Mouse (Mus musculus): ENCODE results near the gene Zfp341. TPM values are rescaled to one million over a fixed set of nuclear protein-coding genes. Genes with fewer than 3 reads are reported as not detected.

Gene Zfp341
- polyA plus RNA-seq, 1 experiment from 2014 or later = 1.6 TPM

DNA sequence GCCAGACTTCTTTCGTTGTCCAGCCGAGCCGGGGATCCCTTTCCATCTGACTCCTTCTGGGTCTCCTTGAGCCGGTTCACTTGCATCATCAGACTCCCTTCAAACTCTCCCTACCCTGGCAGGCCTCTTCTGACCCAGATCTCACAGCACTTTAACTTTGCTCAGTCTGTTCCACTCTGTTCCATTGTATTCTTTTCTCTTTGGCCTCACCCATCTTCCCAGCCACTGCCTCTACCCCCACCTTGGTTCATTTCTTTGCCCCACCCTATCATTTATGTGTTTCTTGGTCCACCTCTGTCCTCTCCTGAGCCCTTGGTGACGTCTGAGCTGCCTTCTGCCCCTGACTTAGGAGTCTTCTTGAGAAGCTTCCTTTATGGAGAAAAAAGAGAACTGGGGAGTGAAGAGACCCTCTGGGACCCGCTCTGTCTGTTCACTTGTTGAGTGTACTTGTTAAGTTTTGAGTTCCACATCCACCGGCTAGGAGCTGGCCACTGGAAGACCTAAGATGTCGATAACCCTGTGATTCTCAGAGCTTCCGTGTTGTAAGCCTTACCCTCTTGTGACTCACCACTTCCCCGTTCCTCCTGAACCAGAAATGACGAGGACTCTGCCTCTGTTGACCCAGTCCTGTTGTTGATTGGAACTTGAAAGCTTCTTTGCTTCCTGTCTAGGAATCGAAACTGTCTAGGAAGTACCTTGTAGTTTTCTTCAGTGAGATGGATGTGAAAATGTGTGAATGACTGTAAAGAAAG lies 44.6 kb downstream of the Zfp341 start:
- ATAC-seq (ENCODE audit: insufficient number of reproducible peaks, low FRiP score, low TSS enrichment, low read depth) = no peak

DNA sequence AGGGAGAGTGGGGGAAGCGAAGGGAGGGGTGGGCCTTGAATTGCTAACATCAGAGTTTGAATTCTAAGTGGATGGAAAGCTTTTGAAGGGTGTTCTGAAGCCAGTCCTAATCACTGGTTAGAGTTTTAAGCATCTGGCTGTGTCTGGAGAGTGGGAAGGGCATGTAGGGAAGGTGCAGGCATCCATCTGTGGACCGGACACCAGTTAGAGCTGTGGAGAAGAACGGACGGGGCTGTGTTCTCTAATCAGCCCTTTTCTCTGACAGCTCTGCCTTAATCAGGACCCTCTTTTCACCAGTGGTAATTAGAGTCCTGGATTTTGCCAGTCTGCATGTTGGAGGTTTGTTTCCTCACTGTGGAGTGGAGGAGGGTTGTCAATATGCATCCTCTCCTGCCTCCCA lies 46.0 kb downstream of the Zfp341 start:
- Histone ChIP-seq H3K4me1 (peaks cover 19% of the 10 kb centered on the region), H3K4me2 (replicated peaks) (peak overlapping the region; percentile 57), H3K9ac (no peak overlapping the region), H3K36me3 (peaks cover 17% of the 10 kb centered on the region), H3K9me3 (replicated peaks) (no peaks in the 10 kb centered on the region), H3K4me3 (replicated peaks) (peak overlapping the region; percentile 92), H3K27ac (replicated peaks) (peak overlapping the region; percentile 34; the same call in 1 of the 2 replicates), H3K27me3 (no peaks in the 10 kb centered on the region)
- no peak for ATAC-seq (ENCODE audit: insufficient number of reproducible peaks, low FRiP score, low TSS enrichment, low read depth)
- WGBS = 77% methylated on average over 4 of the region's 4 CpGs

More for the DNA sequence above, 44.6 kb downstream of the Zfp341 start:
- Histone ChIP-seq H3K4me2 (replicated peaks) (peak overlapping the region; percentile 57), H3K9ac (peak overlapping the region; percentile 93), H3K4me3 (replicated peaks) (peak overlapping the region; percentile 92), H3K27ac (replicated peaks) (peak overlapping the region; percentile 94), H3K36me3 (peaks cover 17% of the 10 kb centered on the region), H3K9me3 (replicated peaks) (no peaks in the 10 kb centered on the region), H3K4me1 (peaks cover 19% of the 10 kb centered on the region), H3K27me3 (no peaks in the 10 kb centered on the region)
- 6% methylated on average over 12 of the region's 12 CpGs for WGBS

DNA sequence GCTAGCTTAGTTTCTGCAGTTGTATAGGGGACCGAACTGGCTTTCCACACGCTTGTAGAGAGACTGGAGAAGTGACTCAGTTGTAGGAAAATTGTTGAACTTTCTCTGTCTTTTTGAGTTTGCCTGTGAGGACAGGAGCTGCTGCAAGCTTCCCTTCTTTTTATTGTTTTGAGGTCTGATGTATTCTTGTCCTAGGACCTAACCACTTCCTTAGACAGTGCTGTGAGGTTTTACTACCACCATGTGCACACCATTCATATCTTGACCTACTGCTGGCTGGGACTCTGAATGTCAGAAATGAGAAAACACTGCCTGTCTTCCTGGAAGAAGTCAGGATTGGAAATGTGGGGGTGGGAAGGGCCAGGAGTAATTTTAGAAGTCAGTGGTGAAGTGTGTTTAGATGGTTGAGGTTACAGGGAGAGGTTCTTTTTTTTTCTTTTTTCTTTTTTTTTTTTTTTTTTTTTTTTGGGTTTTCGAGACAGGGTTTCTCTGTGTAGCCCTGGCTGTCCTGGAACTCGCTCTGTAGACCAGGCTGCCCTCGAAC lies 46.5 kb downstream of the Zfp341 start:
- no peak overlapping the region for H3K9ac ChIP-seq
- ATAC-seq (ENCODE audit: insufficient number of reproducible peaks, low FRiP score, low TSS enrichment, low read depth) = no peak
- no peaks in the 10 kb centered on the region for H3K27me3 ChIP-seq
- no peaks in the 10 kb centered on the region for H3K9me3 ChIP-seq (replicated peaks)
- peaks cover 19% of the 10 kb centered on the region for H3K4me1 ChIP-seq
- H3K27ac ChIP-seq (replicated peaks) = peak overlapping the region; percentile 34; the same call in 1 of the 2 replicates
- 87% methylated on average over 2 of the region's 5 CpGs for WGBS
- peak overlapping the region; percentile 57 for H3K4me2 ChIP-seq (replicated peaks)
- peak overlapping the region; percentile 92; the same call in 1 of the 2 replicates for H3K4me3 ChIP-seq (replicated peaks)
- H3K36me3 ChIP-seq = peaks cover 17% of the 10 kb centered on the region

DNA sequence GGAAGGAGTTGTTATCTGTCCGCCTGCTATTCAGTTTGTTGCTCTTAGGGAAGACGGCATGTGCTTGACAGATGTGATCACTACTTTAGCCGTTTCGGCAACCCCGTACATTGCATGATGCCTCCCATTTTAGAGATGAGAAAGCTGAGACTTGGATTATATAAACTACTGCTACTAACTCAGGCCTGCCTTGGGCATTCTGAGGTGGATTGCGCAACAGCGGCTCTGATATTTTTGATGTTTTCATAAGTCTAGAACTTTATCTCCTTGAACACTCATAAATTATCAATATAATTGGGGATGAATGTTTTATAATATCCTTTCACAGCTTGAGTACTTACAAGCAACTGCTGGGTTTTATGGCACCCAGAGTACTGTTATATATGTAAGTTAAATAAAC lies 55.6 kb downstream of the Zfp341 start:
- Histone ChIP-seq H3K9ac (no peak overlapping the region), H3K36me3 (0 out of 2 replicates have a peak, but pooled peaks cover 2% of the 10 kb centered on the region), H3K27ac (replicated peaks) (no peak overlapping the region), H3K9me3 (replicated peaks) (no peaks in the 10 kb centered on the region), H3K4me1 (peaks cover 17% of the 10 kb centered on the region), H3K4me2 (replicated peaks) (no peak overlapping the region), H3K27me3 (no peaks in the 10 kb centered on the region), H3K4me3 (replicated peaks) (no peak overlapping the region)
- WGBS = 66% methylated on average over 7 of the region's 7 CpGs
- no peak for ATAC-seq (ENCODE audit: insufficient number of reproducible peaks, low FRiP score, low TSS enrichment, low read depth)

GRCm38 (mm10) chr2:154670106-154670505 lies 57.0 kb downstream of the Zfp341 start:
- Histone ChIP-seq H3K36me3 (0 out of 2 replicates have a peak, but pooled peaks cover 2% of the 10 kb centered on the region), H3K27ac (replicated peaks) (no peak overlapping the region), H3K9ac (no peak overlapping the region), H3K9me3 (replicated peaks) (no peaks in the 10 kb centered on the region), H3K4me2 (replicated peaks) (no peak overlapping the region), H3K27me3 (no peaks in the 10 kb centered on the region), H3K4me1 (peaks cover 31% of the 10 kb centered on the region), H3K4me3 (replicated peaks) (no peak overlapping the region)
- ATAC-seq (ENCODE audit: insufficient number of reproducible peaks, low FRiP score, low TSS enrichment, low read depth) = no peak
- 62% methylated on average over 4 of the region's 4 CpGs for WGBS

DNA sequence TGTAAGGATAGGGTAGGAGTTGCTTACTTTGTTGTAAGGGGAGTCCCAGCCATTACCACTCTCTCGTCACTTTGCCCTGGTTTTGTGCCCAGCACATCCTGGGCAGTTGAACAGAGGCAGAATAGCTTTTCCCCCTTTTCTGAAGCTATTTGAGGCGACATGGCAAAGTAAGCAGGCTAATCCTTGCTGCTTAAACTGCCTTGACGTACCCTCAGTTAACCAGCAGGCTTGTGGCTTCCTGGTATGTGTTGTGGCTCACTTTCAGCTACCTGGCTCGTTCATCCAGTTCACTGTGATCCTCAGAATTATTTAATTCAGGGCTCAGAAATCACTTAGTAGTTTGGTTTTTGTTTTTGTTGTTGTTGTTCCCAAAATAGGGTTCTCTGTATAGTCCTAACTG lies 57.6 kb downstream of the Zfp341 start:
- WGBS = 67% methylated on average over 4 of the region's 4 CpGs
- no peaks in the 10 kb centered on the region for H3K36me3 ChIP-seq
- no peak overlapping the region for H3K4me3 ChIP-seq (replicated peaks)
- ATAC-seq (ENCODE audit: insufficient number of reproducible peaks, low FRiP score, low TSS enrichment, low read depth) = no peak
- no peak overlapping the region for H3K9ac ChIP-seq
- no peak overlapping the region for H3K4me2 ChIP-seq (replicated peaks)
- H3K9me3 ChIP-seq (replicated peaks) = no peaks in the 10 kb centered on the region
- no peak overlapping the region for H3K27ac ChIP-seq (replicated peaks)
- no peaks in the 10 kb centered on the region for H3K27me3 ChIP-seq
- peaks cover 35% of the 10 kb centered on the region for H3K4me1 ChIP-seq

GRCm38 (mm10) chr2:154674008-154674407 lies 60.9 kb downstream of the Zfp341 start:
- Histone ChIP-seq H3K27me3 (no peaks in the 10 kb centered on the region), H3K9ac (no peak overlapping the region), H3K4me1 (peaks cover 51% of the 10 kb centered on the region), H3K9me3 (replicated peaks) (no peaks in the 10 kb centered on the region), H3K4me3 (replicated peaks) (no peak overlapping the region), H3K4me2 (replicated peaks) (peak overlapping the region; percentile 9; the same call in 1 of the 2 replicates), H3K36me3 (no peaks in the 10 kb centered on the region), H3K27ac (replicated peaks) (peak overlapping the region; percentile 84)
- 32% methylated on average over 4 of the region's 4 CpGs for WGBS
- ATAC-seq (ENCODE audit: insufficient number of reproducible peaks, low FRiP score, low TSS enrichment, low read depth) = peak; percentile 66

DNA sequence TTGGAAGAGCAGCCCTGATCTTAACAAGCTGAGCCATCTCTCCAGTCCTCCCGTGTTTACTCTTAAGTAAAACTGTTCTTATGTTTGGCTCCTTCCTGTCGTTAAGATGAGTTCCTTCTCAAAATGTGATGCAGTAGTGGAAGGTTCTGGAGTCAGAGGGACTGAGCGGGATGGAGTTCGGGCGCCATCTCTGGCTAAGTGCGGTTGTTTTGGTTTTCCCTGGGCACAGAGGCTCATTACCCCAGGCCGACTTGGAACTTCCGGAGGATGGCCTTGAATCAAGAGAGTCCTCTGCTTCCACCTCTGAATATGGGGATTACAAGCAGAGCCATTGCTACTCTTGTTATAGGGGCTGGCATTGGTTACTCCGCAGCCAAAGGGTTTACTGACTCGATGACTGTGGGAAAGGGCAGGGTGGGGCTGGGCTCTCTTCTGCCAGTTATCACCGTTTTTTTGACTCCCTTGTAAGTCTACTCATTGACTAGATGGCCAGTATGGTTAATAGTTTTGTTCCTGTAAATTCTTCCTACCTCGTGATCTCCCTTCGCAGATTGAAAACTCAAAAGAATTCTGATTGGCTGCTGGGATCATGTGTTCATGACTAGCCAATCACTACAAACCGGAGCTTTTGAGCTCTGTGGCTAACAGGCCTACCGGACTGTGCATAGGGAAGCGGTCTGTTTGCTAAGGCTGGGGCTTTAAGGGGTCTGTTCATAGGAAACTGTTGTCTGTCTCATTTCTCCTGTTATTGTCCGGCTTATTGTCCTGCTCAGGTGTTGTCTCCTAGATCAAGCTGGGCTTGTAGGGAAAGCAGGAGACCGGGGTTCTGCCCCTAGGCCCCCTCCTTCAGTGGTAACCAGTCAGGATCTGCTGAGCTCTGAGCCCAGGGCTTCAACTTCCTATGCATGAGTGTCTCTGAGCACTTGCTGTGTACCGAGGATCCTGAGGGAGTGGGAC lies 63.8 kb downstream of the Zfp341 start:
- Histone ChIP-seq H3K4me1 (peaks cover 54% of the 10 kb centered on the region), H3K27me3 (no peaks in the 10 kb centered on the region), H3K9me3 (replicated peaks) (no peaks in the 10 kb centered on the region), H3K27ac (replicated peaks) (peak overlapping the region; percentile 93), H3K9ac (no peak overlapping the region), H3K4me2 (replicated peaks) (peak overlapping the region; percentile 28), H3K36me3 (no peaks in the 10 kb centered on the region), H3K4me3 (replicated peaks) (peak overlapping the region; percentile 16; the same call in 1 of the 2 replicates)
- 66% methylated on average over 19 of the region's 19 CpGs for WGBS
- no peak; the same call in 1 of the 2 replicates for ATAC-seq (ENCODE audit: insufficient number of reproducible peaks, low FRiP score, low TSS enrichment, low read depth)

GRCm38 (mm10) chr2:154677651-154678139 lies 64.6 kb downstream of the Zfp341 start:
- no peaks in the 10 kb centered on the region for H3K27me3 ChIP-seq
- 8% methylated on average over 10 of the region's 10 CpGs for WGBS
- peak overlapping the region; percentile 28 for H3K4me2 ChIP-seq (replicated peaks)
- H3K27ac ChIP-seq (replicated peaks) = peak overlapping the region; percentile 93
- peaks cover 61% of the 10 kb centered on the region for H3K4me1 ChIP-seq
- H3K9me3 ChIP-seq (replicated peaks) = no peaks in the 10 kb centered on the region
- H3K4me3 ChIP-seq (replicated peaks) = peak overlapping the region; percentile 16
- no peak overlapping the region; the same call in 1 of the 2 replicates for H3K9ac ChIP-seq
- ATAC-seq (ENCODE audit: insufficient number of reproducible peaks, low FRiP score, low TSS enrichment, low read depth) = peak; percentile 73; the same call in 1 of the 2 replicates
- H3K36me3 ChIP-seq = no peaks in the 10 kb centered on the region

- 80% methylated on average over 3 of the region's 3 CpGs for WGBS
- Histone ChIP-seq H3K9me3 (replicated peaks) (no peaks in the 10 kb centered on the region), H3K4me3 (replicated peaks) (no peak overlapping the region), H3K4me2 (replicated peaks) (no peak overlapping the region), H3K36me3 (no peaks in the 10 kb centered on the region), H3K4me1 (peaks cover 58% of the 10 kb centered on the region), H3K27ac (replicated peaks) (no peak overlapping the region), H3K27me3 (no peaks in the 10 kb centered on the region), H3K9ac (no peak overlapping the region)
- ATAC-seq (ENCODE audit: insufficient number of reproducible peaks, low FRiP score, low TSS enrichment, low read depth) = no peak
Measured at GRCm38 (mm10) chr2:154678995-154679394, 65.9 kb downstream of the Zfp341 start.

GRCm38 (mm10) chr2:154680337-154680736 lies 67.2 kb downstream of the Zfp341 start:
- WGBS = 84% methylated on average over 2 of the region's 2 CpGs
- Histone ChIP-seq H3K4me1 (peaks cover 51% of the 10 kb centered on the region), H3K4me3 (replicated peaks) (no peak overlapping the region), H3K27ac (replicated peaks) (no peak overlapping the region), H3K9ac (no peak overlapping the region), H3K36me3 (no peaks in the 10 kb centered on the region), H3K4me2 (replicated peaks) (no peak overlapping the region), H3K9me3 (replicated peaks) (no peaks in the 10 kb centered on the region), H3K27me3 (no peaks in the 10 kb centered on the region)
- ATAC-seq (ENCODE audit: insufficient number of reproducible peaks, low FRiP score, low TSS enrichment, low read depth) = no peak

All from embryonic facial prominence, embryonic 15.5 days (tissue).